Mouse (Mus musculus) brown adipose tissue, adult 24 weeks (tissue): ENCODE results near the gene Lingo3. TPM values are rescaled to one million over a fixed set of nuclear protein-coding genes. Genes with fewer than 3 reads are reported as not detected.

ENCODE experiments used
- H3K27ac ChIP-seq: fragments of 200-500 bp; replicated peaks from 2 replicates; pipeline ENCODE4 v1.5.1; 2012; ENCODE audit warnings: low read depth, mild to moderate bottlenecking, low read length
- H3K4me1 ChIP-seq: fragments of 200-500 bp; 2 replicates; pipeline ENCODE4 v1.6.1; 2012; ENCODE audit warnings: low read length, mixed read lengths; ENCODE audit not compliant: control insufficient read depth, insufficient read depth, insufficient read length
- H3K4me3 ChIP-seq: fragments of 200-500 bp; 2 replicates; pipeline ENCODE4 v1.5.1; 2012; ENCODE audit warnings: low read depth, mild to moderate bottlenecking, low read length, moderate library complexity; ENCODE audit not compliant: insufficient read depth
- polyA plus RNA-seq: library from polyadenylated mRNA; stranded (reverse); fragments of >200 nt; gene quantifications from 2 replicates; pipeline ENCODE4 v1.2.4, GENCODE M21; 2012; ENCODE audit not compliant: missing spikeins, insufficient read depth, insufficient read length

Lingo3 gene
- polyA plus RNA-seq, 1 experiment, result not detected

DNA sequence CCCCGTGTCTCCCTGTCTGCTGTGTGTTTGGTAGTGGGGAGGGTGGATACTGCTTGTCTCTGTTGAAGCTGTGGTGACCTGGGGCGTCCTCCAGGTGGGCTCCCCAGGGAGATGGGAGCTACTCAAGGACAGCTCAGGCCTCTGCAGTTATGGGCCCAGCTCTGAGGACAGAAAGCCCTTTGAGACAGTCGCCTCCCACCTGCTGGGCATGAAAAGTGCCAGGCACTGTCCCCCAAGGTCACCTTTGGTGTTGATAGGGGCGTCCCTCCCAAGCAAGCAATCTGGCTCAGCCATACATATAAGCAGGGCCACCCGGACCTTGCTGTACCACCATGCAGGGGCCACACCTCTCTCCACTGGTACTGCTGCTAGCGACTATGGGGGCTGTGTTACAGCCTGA lies 38.9 kb downstream of the Lingo3 start, which contains the start of gene Amh:
Gene Amh (plus strand): TSS at position 328 of the 400 bp plus-strand sequence.
- Histone ChIP-seq H3K27ac (no peak within 1 kb of the TSS), H3K4me3 (no peak within 1 kb of the TSS), H3K4me1 (no peaks in the 10 kb centered on the region; the same call in 1 of the 2 replicates)

DNA sequence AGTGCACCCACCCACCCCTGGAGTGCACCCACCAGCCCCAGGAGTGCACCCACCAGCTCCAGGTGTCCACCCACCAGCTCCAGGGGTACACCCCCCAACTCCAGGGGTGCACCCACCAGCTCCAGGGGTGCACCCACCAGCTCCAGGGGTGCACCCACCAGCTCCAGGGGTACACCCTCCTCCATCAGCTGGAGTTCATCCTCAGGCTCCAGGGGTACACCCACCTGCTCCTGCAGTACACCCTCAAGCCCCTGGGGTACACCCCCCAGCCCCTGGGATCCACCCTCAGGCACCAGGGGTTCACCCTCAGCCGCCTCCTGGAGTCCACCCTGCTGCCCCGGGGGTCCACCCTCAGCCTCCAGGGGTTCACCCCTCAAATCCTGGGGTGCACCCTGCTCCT lies 39.5 kb downstream of the Lingo3 start:
- Histone ChIP-seq H3K27ac (no peak overlapping the region), H3K4me3 (no peak overlapping the region), H3K4me1 (no peaks in the 10 kb centered on the region; the same call in 1 of the 2 replicates)

DNA sequence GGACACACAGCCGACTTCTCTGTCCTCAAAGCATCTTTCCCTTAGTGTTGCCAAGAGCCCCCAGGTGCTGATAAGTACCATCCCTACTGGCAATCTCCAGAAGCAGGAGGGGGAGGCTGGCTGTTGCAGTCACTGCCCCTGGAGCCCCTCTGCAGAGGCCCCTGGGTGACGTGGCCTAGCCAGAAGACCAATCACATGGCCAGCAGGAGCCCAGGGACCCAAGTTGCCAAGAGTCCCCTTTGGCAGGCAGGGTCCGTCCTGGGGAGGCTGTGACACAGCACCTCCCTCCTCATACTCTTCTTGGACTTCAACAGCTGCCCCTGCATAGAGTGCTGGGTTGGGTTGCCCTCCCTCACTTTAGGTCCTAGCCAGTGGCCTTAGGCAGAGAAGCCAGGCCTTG lies 40.8 kb downstream of the Lingo3 start:
- H3K27ac ChIP-seq, result no peak overlapping the region
- H3K4me3 ChIP-seq, result no peak overlapping the region
- H3K4me1 ChIP-seq, result no peaks in the 10 kb centered on the region; the same call in 1 of the 2 replicates

DNA sequence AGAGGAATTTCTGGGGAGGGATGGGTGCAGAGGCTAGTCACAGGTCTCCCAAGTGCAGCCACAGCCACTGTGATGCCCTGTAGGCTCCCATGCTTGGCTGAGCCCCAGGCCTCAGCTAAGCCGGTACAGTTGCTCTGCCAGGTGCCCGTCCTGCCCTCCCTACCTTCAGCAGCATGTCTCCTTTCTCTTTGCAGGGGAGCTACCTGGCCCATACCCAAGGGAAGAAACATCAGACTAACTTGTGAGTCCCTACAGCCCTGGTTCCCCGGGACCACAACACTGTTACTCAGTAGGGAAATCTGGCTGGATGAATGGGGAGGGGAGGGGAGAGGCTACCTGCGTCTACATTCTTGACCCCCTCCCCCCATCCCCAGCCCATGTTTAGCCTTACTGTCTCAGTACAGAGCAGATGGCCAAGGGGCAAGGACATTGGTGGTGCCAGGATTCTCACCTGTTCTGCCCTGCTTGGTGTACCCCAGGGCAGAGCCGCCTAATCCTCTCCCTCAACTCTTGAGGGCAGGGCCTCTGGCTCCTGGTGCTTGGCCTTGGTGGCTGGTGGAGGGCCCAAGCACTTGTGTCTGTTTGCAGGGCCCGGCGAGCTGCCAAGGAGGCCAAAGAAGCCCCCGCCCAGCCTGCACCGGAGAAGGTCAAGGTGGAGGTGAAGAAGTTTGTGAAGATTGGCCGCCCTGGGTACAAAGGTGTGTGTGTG lies 41.5 kb downstream of the Lingo3 start:
- no peak overlapping the region for H3K27ac ChIP-seq
- no peak overlapping the region for H3K4me3 ChIP-seq
- no peaks in the 10 kb centered on the region; the same call in 1 of the 2 replicates for H3K4me1 ChIP-seq

DNA sequence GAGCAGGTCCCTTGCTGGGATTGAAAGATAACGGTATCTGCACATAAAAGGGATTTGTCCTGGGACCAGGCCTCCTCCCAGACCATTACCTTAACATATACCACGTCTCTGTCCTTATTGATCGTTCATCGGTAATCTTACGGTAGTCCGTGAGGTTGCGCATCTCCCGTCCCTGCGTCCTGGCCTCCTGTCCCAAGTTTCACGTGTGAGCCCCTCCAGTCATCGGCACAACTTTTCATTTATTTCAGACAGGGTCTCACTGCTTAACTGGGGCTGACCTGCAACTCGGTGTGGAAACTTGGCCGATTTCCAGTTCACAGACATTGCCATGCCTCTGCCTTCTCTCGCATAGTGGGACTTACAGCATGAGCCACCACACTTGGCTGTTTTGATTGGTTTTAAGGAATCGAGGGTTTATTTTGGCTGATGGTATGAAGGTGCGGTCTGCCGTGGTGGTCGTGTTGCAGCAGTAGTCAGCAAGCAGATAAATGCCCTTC lies 44.7 kb downstream of the Lingo3 start:
- Histone ChIP-seq H3K4me3 (peak overlapping the region; percentile 77), H3K4me1 (peaks cover 5% of the 10 kb centered on the region; the same call in 1 of the 2 replicates), H3K27ac (peak overlapping the region; percentile 78)

DNA sequence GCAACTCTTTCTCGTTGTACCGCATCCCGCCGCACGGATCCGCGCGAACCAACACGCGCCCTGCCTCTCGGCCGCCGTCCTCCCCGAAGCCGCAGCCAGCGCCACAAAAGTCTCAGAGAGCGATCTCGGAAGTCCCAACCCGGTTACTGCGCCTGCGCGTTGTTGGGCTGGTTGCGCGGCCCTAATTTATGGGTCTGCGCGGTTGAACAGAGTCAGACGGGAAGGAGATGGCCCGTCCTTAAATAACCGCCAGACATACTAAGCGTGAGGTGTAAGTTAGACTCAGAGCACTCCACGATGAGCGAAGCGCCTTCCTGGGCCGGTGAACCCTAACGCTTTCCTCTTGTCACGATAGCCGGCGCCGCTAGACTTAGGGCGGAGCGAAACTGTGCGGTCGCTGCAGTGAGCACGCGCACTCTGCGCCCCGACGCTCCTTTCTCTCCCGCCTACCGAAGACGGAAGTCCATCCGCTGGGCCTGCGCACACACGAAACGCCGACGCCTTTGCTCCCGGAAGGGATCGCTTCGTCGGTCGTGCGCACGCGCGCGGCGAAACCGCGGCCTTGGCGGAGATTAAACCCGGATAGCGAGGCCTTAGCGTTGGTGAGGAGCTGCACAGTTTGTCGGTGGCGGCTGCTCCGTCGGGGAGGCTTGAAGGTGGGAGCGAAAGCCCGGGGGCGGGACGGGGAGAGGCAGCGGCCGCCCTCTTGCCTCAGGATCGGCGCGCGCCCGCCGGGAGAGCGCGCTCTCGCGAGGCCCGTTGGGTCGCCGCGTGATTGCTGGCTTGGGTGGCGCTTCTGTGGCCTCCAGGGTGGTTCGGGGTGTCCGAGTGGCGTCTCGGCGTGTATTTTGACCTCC lies 45.5 kb downstream of the Lingo3 start, which contains the start of the genes Sf3a2 and Plekhj1:
Gene Sf3a2 (plus strand): TSS at position 49 of the 857 bp plus-strand sequence.
Gene Plekhj1 (minus strand): TSS at position 477 of the 857 bp plus-strand sequence.
- Histone ChIP-seq H3K4me1 (peaks cover 5% of the 10 kb centered on the region; the same call in 1 of the 2 replicates), H3K27ac (peak within 1 kb of the TSS; percentile 99), H3K4me3 (peak within 1 kb of the TSS; percentile 90)

DNA sequence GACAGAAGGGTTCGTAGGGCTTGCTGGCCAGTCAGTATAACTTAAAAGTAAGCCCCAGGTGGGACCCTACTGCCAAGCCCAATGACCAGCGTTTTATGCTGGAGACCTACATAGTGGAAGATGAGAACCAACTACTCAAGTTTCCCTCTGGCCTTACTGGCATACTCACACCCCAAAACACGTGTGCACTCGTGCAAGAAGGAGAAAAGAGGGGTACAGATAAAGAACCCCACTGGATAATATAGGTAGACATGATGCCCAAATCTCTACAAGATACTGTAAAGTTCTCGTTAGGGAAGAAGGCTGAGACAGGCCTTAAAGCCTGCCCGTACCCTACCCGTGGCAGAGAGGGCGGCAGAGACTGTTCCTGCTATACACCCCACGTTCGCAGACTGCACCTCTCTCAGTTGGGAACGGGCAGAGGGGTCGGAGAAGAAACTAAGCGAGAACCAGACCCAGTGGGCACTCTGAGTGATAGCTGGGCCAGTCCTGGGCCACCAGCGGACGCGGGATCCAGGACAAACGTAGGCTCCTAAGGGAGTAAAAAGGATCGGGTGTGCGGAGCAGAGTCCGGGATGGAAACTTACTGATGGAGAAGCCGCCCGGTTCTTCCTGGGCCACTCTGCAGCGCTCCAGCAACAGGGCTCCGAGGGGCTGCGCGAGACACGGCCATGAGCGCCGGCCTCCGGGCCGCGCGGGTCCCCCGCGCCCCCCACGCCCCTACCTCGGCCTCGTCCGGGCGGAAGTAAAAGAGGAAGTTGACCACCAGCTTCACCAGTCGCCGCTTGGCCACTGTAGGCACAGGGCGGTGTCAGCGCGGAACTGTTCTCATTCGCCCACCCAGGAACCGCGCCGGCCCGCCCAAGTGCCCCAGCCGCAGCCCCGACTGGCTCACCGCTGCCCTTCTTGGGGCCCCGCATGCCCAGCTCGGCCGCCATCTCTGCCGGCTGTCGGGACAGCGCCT lies 46.4 kb downstream of the Lingo3 start:
- peak overlapping the region; percentile 99 for H3K27ac ChIP-seq
- H3K4me3 ChIP-seq, result peak overlapping the region; percentile 90
- H3K4me1 ChIP-seq, result peaks cover 5% of the 10 kb centered on the region; the same call in 1 of the 2 replicates

DNA sequence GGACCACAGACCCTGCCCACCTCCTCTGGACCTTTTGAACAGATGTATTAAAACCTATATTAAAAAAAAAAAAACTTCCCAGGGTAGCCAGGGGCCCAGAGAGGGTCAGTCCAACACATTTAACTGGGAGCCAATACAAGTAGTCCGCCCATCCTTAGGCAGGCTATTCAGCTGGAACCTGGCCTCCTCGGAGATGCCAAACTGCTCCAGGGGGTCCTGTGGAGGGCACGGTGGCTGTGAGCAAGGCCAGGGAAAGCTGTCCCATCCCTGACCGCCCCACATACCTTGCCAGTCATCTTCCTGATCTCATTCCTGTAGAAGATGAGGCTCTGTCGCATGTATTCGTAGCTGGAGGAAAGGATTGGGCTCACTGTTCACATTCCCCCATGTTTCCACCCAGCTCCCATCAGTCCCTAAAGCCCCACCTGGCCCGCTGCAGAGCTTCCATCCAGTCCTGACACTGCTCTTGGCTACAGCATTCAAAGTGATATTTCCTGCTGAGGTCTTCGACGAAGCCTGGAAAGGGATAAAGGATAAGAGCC lies 47.5 kb downstream of the Lingo3 start:
- no peak overlapping the region for H3K27ac ChIP-seq
- H3K4me3 ChIP-seq, result peak overlapping the region; percentile 90; the same call in 1 of the 2 replicates
- peaks cover 5% of the 10 kb centered on the region; the same call in 1 of the 2 replicates for H3K4me1 ChIP-seq

DNA sequence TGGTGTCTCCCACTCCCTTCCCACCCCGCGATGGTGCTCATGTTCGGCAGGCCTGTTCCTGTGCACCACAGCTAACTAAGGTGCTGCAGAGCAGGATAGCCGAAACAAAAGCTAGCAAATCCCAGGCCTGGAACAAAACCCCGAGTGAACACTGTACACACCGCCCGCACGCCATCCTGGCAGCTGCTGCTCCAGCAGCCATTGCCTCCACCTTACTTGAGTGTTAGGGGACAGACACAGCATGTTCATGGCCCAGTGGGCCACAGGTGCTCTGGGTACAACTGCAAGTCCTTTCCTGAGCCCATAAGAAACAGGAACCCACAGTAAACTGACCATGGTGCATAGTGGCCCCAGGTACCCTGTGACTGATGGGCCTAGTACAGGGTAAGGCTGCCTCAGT lies 49.1 kb downstream of the Lingo3 start:
- Histone ChIP-seq H3K4me1 (peaks cover 5% of the 10 kb centered on the region; the same call in 1 of the 2 replicates), H3K4me3 (no peak overlapping the region), H3K27ac (no peak overlapping the region)

DNA sequence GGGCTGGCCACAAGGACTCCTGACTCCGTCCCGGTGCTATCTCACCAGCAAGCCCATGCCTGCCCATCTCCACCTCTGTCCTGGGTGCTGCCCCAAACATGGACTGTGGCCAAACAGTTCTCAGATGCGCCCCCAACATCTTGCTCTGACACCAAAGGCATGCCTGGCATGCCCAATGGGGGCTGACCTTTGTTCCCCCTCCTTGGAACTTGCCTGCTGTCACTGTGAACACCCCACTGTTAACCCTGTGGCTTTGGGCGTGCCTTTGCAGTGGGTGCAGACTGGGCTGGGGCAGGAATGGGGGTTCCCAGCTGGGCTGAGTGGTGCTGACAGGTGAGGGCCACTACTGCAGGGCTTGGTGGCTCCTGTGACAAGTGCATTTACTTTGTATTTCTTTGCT lies 50.0 kb downstream of the Lingo3 start:
- no peak overlapping the region for H3K27ac ChIP-seq
- H3K4me3 ChIP-seq, result no peak overlapping the region
- H3K4me1 ChIP-seq, result peaks cover 5% of the 10 kb centered on the region; the same call in 1 of the 2 replicates

DNA sequence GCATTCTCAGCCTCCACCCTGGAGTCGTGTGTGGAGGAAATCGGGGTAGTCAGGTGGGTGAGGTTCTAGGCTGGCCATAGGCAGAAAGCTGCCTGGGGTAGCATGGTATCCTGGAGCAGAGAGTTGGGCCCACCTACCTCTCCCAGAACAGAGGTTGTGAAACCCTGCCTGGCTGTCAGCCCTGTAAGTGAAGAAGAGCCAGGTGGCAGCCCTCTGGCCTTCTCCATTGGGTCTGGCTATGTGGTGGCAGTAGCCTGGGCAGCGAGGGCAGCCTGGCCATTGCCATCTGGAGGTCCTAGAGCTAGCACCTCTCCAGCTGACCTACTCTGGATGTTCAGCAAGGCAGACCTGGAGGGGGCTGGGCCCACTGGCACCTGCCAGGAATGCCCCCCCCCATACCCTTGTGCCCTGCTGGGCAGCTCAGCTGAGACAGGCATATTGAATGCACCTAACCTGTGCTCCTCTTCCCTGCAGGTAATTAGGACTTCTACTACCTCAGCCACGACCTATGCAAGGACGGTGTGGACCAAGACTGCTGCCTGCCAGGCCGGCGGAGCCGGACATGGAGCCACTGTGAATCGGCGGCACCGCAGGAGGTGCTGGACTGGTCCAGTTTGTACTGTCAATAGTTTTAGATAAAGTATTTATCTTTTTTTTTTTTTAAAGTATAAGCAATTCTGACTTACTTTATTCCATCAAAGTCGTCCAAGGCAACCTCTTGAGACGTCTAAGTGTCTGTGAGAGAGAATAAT lies 50.6 kb downstream of the Lingo3 start:
- Histone ChIP-seq H3K27ac (no peak overlapping the region), H3K4me1 (peaks cover 5% of the 10 kb centered on the region; the same call in 1 of the 2 replicates), H3K4me3 (no peak overlapping the region)

DNA sequence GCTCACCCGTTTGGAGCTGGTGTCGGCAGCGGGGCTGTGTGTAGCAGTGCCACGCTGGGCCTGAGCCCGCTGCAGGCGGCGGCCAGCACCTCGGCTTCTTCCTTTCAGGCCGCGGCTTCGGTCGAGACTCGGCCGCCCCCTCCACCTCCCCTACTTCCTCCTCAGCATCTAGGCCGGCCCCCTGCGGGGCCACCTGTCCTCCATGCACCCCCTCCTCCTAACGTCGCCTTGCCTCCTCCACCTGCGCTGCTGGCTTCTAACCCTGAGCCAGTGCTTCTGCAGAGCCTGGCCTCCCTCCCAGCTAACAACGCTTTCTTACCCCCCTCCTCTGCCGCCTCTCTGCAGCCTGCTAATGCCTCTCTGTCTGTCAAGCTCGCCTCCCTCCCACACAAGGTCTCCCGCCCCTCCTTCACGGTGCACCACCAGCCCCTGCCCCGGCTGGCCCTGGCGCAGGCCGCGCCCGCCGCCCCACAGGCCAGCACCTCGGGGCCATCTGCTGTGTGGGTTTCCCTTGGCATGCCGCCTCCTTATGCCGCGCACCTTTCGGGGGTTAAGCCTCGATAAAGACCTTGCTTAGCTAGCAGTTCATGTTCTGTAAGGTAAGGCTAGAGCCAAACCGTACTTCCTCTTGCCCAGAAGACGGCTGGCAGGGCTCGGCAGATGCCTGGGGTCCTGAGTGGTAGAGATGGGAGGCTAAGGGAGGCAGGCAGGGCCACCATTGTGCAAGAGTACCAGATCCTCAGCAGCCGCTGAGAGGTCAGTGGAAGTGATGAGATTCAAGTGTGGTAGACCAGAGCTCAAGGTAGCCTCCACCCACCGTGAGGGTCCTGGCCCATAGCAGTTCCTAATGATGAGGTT lies 51.4 kb downstream of the Lingo3 start:
- Histone ChIP-seq H3K4me1 (peaks cover 5% of the 10 kb centered on the region; the same call in 1 of the 2 replicates), H3K4me3 (no peak overlapping the region), H3K27ac (no peak overlapping the region)
